Mouse (Mus musculus) T-cell, adult 2 months (primary cell): ENCODE measurements around the gene Dhx16.
"Not testable (repeated sequence)": the region's sequence is repeated elsewhere in the genome, so short reads cannot be mapped to it uniquely, and the experiment has no call there.

Experiments used
- DNase-seq: peaks from one replicate; pipeline ENCODE4 v3.0.0; 2022; ENCODE audit warnings: low spot score

The Dhx16 gene

GRCm38 (mm10) chr17:35879245-35880057 is at the start of gene Dhx16:
Gene Dhx16, plus strand, starts transcription at chr17:35879819.
- peak; percentile 93 for DNase-seq

GRCm38 (mm10) chr17:35832400-35833238 is 47.0 kb upstream of the Dhx16 start:
- no peak for DNase-seq

GRCm38 (mm10) chr17:35833239-35833751 is 46.3 kb upstream of the Dhx16 start:
- DNase-seq = no peak

- DNase-seq = no peak
Measured at GRCm38 (mm10) chr17:35833894-35834293, 45.7 kb upstream of the Dhx16 start.

GRCm38 (mm10) chr17:35834696-35835422 is 44.8 kb upstream of the Dhx16 start:
- DNase-seq = no peak

- DNase-seq = no peak
Measured at GRCm38 (mm10) chr17:35835424-35836140, 44.0 kb upstream of the Dhx16 start.

GRCm38 (mm10) chr17:35836178-35836965 is 43.2 kb upstream of the Dhx16 start:
- peak; percentile 74 for DNase-seq

- DNase-seq = peak; percentile 69
Measured at GRCm38 (mm10) chr17:35836991-35837422, 42.6 kb upstream of the Dhx16 start.

GRCm38 (mm10) chr17:35837487-35837886 is 42.1 kb upstream of the Dhx16 start:
- no peak for DNase-seq

GRCm38 (mm10) chr17:35838122-35838544 is 41.5 kb upstream of the Dhx16 start, which contains the start of gene Tubb5:
Gene Tubb5, minus strand, starts transcription at chr17:35838306.
- DNase-seq = peak; percentile 91

GRCm38 (mm10) chr17:35838570-35838969 is 41.0 kb upstream of the Dhx16 start:
- no peak for DNase-seq

- DNase-seq = not testable (repeated sequence)
Measured at GRCm38 (mm10) chr17:35839002-35839401, 40.6 kb upstream of the Dhx16 start.

GRCm38 (mm10) chr17:35840561-35840960 is 39.1 kb upstream of the Dhx16 start:
- no peak for DNase-seq

- peak; percentile 99 for DNase-seq
Measured at GRCm38 (mm10) chr17:35841076-35841950, 38.3 kb upstream of the Dhx16 start, which contains the start of gene Mdc1. Gene Mdc1, plus strand, starts transcription at chr17:35841515.

- no peak for DNase-seq
Measured at GRCm38 (mm10) chr17:35842006-35842405, 37.6 kb upstream of the Dhx16 start.

- no peak for DNase-seq
Measured at GRCm38 (mm10) chr17:35843514-35843913, 36.1 kb upstream of the Dhx16 start.

GRCm38 (mm10) chr17:35848112-35848511 is 31.5 kb upstream of the Dhx16 start:
- no peak for DNase-seq

GRCm38 (mm10) chr17:35850974-35851373 is 28.6 kb upstream of the Dhx16 start:
- DNase-seq = no peak

GRCm38 (mm10) chr17:35859371-35859770 is 20.2 kb upstream of the Dhx16 start:
- DNase-seq = no peak
